Mouse (Mus musculus): Measurements from ENCODE around the gene Mapkapk5.

The Mapkapk5 gene

GRCm38 (mm10) chr5:121545793-121546529, at the start of gene Mapkapk5:
Gene Mapkapk5 (minus strand): TSS chr5:121545905.
- peak; percentile 95 to 98 for DNase-seq (ENCODE audit: low spot score in 2 of 2)

GRCm38 (mm10) chr5:121594714-121595313, 49.1 kb upstream of the Mapkapk5 start:
- no peak for DNase-seq (ENCODE audit: low spot score in 2 of 2)

- peak; percentile 69 to 87 for DNase-seq (ENCODE audit: low spot score in 2 of 2)
These were observed 48.0 kb upstream of the Mapkapk5 start, which contains the start of gene Aldh2 for GRCm38 (mm10) chr5:121593451-121594401. Gene Aldh2 (minus strand): TSS chr5:121593824.

GRCm38 (mm10) chr5:121592816-121593407, 47.2 kb upstream of the Mapkapk5 start:
- no peak for DNase-seq (ENCODE audit: low spot score in 2 of 2)

GRCm38 (mm10) chr5:121592064-121592815, 46.5 kb upstream of the Mapkapk5 start:
- DNase-seq (ENCODE audit: low spot score in 2 of 2): no peak

GRCm38 (mm10) chr5:121591417-121592063, 45.8 kb upstream of the Mapkapk5 start:
- DNase-seq (ENCODE audit: low spot score in 2 of 2): peak in 1 of 2 experiments; percentile 25

- DNase-seq (ENCODE audit: low spot score in 2 of 2): no peak
These were observed 44.2 kb upstream of the Mapkapk5 start for GRCm38 (mm10) chr5:121589928-121590327.

GRCm38 (mm10) chr5:121586400-121587039, 40.8 kb upstream of the Mapkapk5 start:
- peak in 1 of 2 experiments; percentile 56 for DNase-seq (ENCODE audit: low spot score in 2 of 2)

GRCm38 (mm10) chr5:121585699-121586098, 40.0 kb upstream of the Mapkapk5 start:
- DNase-seq (ENCODE audit: low spot score in 2 of 2): no peak

- DNase-seq (ENCODE audit: low spot score in 2 of 2): no peak
These were observed 39.3 kb upstream of the Mapkapk5 start for GRCm38 (mm10) chr5:121585005-121585404.

- peak; percentile 71 to 90 for DNase-seq (ENCODE audit: low spot score in 2 of 2)
These were observed 38.2 kb upstream of the Mapkapk5 start for GRCm38 (mm10) chr5:121583765-121584501.

GRCm38 (mm10) chr5:121581945-121582344, 36.2 kb upstream of the Mapkapk5 start:
- DNase-seq (ENCODE audit: low spot score in 2 of 2): no peak

GRCm38 (mm10) chr5:121576927-121577488, 31.3 kb upstream of the Mapkapk5 start:
- no peak for DNase-seq (ENCODE audit: low spot score in 2 of 2)

GRCm38 (mm10) chr5:121575867-121576266, 30.2 kb upstream of the Mapkapk5 start:
- DNase-seq (ENCODE audit: low spot score in 2 of 2): no peak

- DNase-seq (ENCODE audit: low spot score in 2 of 2): no peak
These were observed 28.4 kb upstream of the Mapkapk5 start for GRCm38 (mm10) chr5:121574145-121574544.

- no peak for DNase-seq (ENCODE audit: low spot score in 2 of 2)
These were observed 25.1 kb upstream of the Mapkapk5 start for GRCm38 (mm10) chr5:121570787-121571186.

GRCm38 (mm10) chr5:121569881-121570420, 24.2 kb upstream of the Mapkapk5 start:
- DNase-seq (ENCODE audit: low spot score in 2 of 2): no peak

- no peak for DNase-seq (ENCODE audit: low spot score in 2 of 2)
These were observed 20.5 kb upstream of the Mapkapk5 start for GRCm38 (mm10) chr5:121566035-121566681.
